Mouse (Mus musculus): Measurements from ENCODE around the gene Smc6. TPM values are rescaled to one million over a fixed set of nuclear protein-coding genes. Genes with fewer than 3 reads are reported as not detected.
A peak's percentile ranks its signal among the peaks of the same experiment; 100 is the strongest.

Gene Smc6
- polyA plus RNA-seq, 1 experiment from 2014 or later: 134 TPM

DNA sequence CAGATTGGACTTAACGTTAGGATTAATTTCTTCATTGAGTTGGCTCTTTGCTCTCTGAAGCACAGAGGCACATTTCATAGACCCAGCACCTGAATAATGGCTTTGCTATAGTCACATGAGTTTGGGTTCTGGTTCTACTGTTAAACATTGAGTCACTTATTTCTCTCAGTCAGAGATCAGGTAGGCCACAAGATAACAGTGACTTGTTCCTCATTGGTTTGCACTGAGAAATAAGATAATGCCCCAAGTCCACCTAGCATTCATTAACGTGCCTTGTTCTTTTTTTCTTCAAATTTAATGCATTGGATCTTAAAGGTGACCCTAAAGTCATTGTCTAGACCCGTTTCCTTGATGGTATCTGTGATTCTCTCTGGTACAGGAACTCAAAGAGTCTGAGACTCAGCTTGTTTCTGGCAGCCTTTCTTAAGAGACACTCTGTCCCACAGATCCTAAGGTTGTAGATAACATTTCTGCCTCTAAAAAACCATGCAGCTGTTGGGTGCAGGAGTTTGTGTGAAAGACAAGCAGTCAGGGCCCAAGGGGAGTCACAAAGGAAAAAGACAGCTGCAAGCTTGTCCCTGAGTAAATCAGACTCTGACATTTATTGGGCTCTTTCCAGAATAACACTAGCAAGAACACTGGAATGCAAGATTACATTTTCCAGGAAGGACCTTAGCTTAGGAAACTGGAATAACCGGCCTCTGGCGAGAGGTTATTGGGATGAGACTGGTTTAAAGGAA is 39.0 kb upstream of the Smc6 start:
- no peaks in the 10 kb centered on the region for H3K9me3 ChIP-seq (ENCODE audit: control insufficient read depth, low read length)
- 88% methylated on average over 5 of the region's 5 CpGs for WGBS
- H3K27ac ChIP-seq (ENCODE audit: low read depth, low read length): no peak overlapping the region
- H3K4me2 ChIP-seq: no peak overlapping the region
- DNase-seq (ENCODE audit: low spot score, missing footprints) (no peak), ATAC-seq (ENCODE audit: low FRiP score) (no peak)
- H3K4me1 ChIP-seq (ENCODE audit: control insufficient read depth, insufficient read depth, low read length): no peaks in the 10 kb centered on the region
- H3K9ac ChIP-seq (ENCODE audit: low read length): no peak overlapping the region
- H3K27me3 ChIP-seq (ENCODE audit: control insufficient read depth, insufficient read depth, low read length): no peaks in the 10 kb centered on the region
- H3K4me3 ChIP-seq (ENCODE audit: low read depth, low read length): no peak overlapping the region
- no peaks in the 10 kb centered on the region for H3K36me3 ChIP-seq (ENCODE audit: control insufficient read depth, insufficient read depth, low read length)

GRCm38 (mm10) chr12:11230267-11230666 is 35.4 kb upstream of the Smc6 start:
- no peak overlapping the region for H3K4me2 ChIP-seq
- no peaks in the 10 kb centered on the region for H3K27me3 ChIP-seq (ENCODE audit: control insufficient read depth, insufficient read depth, low read length)
- no peaks in the 10 kb centered on the region for H3K9me3 ChIP-seq (ENCODE audit: control insufficient read depth, low read length)
- ATAC-seq (ENCODE audit: low FRiP score): no peak
- H3K9ac ChIP-seq (ENCODE audit: low read length): no peak overlapping the region
- H3K36me3 ChIP-seq (ENCODE audit: control insufficient read depth, insufficient read depth, low read length): no peaks in the 10 kb centered on the region
- no peaks in the 10 kb centered on the region for H3K4me1 ChIP-seq (ENCODE audit: control insufficient read depth, insufficient read depth, low read length)
- peak; percentile 37 for DNase-seq (ENCODE audit: low spot score, missing footprints)
- no peak overlapping the region for H3K4me3 ChIP-seq (ENCODE audit: low read depth, low read length)
- 86% methylated on average over 2 of the region's 2 CpGs for WGBS
- no peak overlapping the region for H3K27ac ChIP-seq (ENCODE audit: low read depth, low read length)

DNA sequence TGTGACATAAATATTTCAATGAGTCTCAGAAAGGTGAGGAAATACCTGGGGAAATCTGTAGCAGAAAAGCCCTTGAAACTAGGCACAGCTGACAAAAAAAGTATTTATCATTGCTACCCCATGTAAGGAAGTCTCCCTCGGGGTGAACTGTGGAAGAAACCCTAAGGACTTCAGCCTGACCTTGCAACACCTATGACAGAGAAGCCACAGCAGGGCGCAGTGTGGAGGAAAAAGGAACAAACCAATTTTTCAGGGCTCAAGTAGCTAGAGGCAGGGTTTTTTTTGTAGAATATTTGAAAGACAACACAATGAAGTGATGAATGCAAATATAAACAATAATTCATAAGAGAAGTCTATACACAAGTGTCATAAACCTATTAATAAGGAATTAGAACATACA is 29.7 kb upstream of the Smc6 start:
- Histone ChIP-seq H3K4me3 (ENCODE audit: low read depth, low read length) (no peak overlapping the region), H3K4me2 (no peak overlapping the region), H3K9me3 (ENCODE audit: control insufficient read depth, low read length) (no peaks in the 10 kb centered on the region), H3K4me1 (ENCODE audit: control insufficient read depth, insufficient read depth, low read length) (no peaks in the 10 kb centered on the region), H3K36me3 (ENCODE audit: control insufficient read depth, insufficient read depth, low read length) (no peaks in the 10 kb centered on the region), H3K27me3 (ENCODE audit: control insufficient read depth, insufficient read depth, low read length) (no peaks in the 10 kb centered on the region), H3K27ac (ENCODE audit: low read depth, low read length) (no peak overlapping the region), H3K9ac (ENCODE audit: low read length) (no peak overlapping the region)
- DNase-seq (ENCODE audit: low spot score, missing footprints): no peak
- ATAC-seq (ENCODE audit: low FRiP score): no peak
- 80% methylated on average over 2 of the region's 2 CpGs for WGBS

- no peak overlapping the region for H3K27ac ChIP-seq (ENCODE audit: low read depth, low read length)
- H3K27me3 ChIP-seq (ENCODE audit: control insufficient read depth, insufficient read depth, low read length): no peaks in the 10 kb centered on the region
- ATAC-seq (ENCODE audit: low FRiP score): no peak
- no peaks in the 10 kb centered on the region for H3K36me3 ChIP-seq (ENCODE audit: control insufficient read depth, insufficient read depth, low read length)
- 100% methylated on average over 1 of the region's 1 CpGs for WGBS
- peak; percentile 56 for DNase-seq (ENCODE audit: low spot score, missing footprints)
- H3K4me1 ChIP-seq (ENCODE audit: control insufficient read depth, insufficient read depth, low read length): no peaks in the 10 kb centered on the region
- no peak overlapping the region for H3K9ac ChIP-seq (ENCODE audit: low read length)
- H3K9me3 ChIP-seq (ENCODE audit: control insufficient read depth, low read length): no peaks in the 10 kb centered on the region
- H3K4me2 ChIP-seq: no peak overlapping the region
- H3K4me3 ChIP-seq (ENCODE audit: low read depth, low read length): no peak overlapping the region
These were observed 18.2 kb upstream of the Smc6 start for GRCm38 (mm10) chr12:11247460-11247859.

DNA sequence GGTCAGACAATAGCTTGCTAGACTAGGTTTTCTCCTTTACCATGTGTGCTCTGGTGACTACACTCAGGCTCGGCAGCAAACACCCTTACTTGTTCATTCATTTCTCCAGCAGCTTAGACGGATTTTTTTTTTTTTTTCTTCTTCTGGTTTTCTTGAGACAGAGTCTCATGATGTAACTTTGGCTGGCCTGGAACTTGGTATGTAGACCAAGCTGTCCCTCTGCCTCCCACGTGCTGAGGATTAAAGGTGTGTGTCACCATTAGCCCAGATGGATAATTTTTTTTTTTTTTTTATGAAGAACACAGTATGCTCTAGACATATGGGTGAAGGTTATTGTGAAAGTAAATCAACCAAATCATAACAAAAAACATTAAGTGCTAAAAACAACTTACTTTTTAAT is 15.4 kb upstream of the Smc6 start:
- no peak overlapping the region for H3K9ac ChIP-seq (ENCODE audit: low read length)
- H3K4me3 ChIP-seq (ENCODE audit: low read depth, low read length): no peak overlapping the region
- no peaks in the 10 kb centered on the region for H3K36me3 ChIP-seq (ENCODE audit: control insufficient read depth, insufficient read depth, low read length)
- DNase-seq (ENCODE audit: low spot score, missing footprints): peak; percentile 33
- H3K9me3 ChIP-seq (ENCODE audit: control insufficient read depth, low read length): no peaks in the 10 kb centered on the region
- WGBS: 83% methylated on average over 3 of the region's 3 CpGs
- no peaks in the 10 kb centered on the region for H3K4me1 ChIP-seq (ENCODE audit: control insufficient read depth, insufficient read depth, low read length)
- H3K27me3 ChIP-seq (ENCODE audit: control insufficient read depth, insufficient read depth, low read length): no peaks in the 10 kb centered on the region
- H3K27ac ChIP-seq (ENCODE audit: low read depth, low read length): no peak overlapping the region
- ATAC-seq (ENCODE audit: low FRiP score): no peak
- H3K4me2 ChIP-seq: no peak overlapping the region

GRCm38 (mm10) chr12:11264895-11265294 is 791 bp upstream of the Smc6 start:
- 7% methylated on average over 13 of the region's 13 CpGs for WGBS
- no peak for ATAC-seq (ENCODE audit: low FRiP score)
- Histone ChIP-seq H3K4me1 (ENCODE audit: control insufficient read depth, insufficient read depth, low read length) (peaks cover 9% of the 10 kb centered on the region), H3K4me2 (peak overlapping the region; percentile 76), H3K27ac (ENCODE audit: low read depth, low read length) (no peak overlapping the region), H3K36me3 (ENCODE audit: control insufficient read depth, insufficient read depth, low read length) (no peaks in the 10 kb centered on the region), H3K27me3 (ENCODE audit: control insufficient read depth, insufficient read depth, low read length) (no peaks in the 10 kb centered on the region), H3K4me3 (ENCODE audit: low read depth, low read length) (peak overlapping the region; percentile 77), H3K9ac (ENCODE audit: low read length) (peak overlapping the region; percentile 94), H3K9me3 (ENCODE audit: control insufficient read depth, low read length) (no peaks in the 10 kb centered on the region)
- DNase-seq (ENCODE audit: low spot score, missing footprints): peak; percentile 87

DNA sequence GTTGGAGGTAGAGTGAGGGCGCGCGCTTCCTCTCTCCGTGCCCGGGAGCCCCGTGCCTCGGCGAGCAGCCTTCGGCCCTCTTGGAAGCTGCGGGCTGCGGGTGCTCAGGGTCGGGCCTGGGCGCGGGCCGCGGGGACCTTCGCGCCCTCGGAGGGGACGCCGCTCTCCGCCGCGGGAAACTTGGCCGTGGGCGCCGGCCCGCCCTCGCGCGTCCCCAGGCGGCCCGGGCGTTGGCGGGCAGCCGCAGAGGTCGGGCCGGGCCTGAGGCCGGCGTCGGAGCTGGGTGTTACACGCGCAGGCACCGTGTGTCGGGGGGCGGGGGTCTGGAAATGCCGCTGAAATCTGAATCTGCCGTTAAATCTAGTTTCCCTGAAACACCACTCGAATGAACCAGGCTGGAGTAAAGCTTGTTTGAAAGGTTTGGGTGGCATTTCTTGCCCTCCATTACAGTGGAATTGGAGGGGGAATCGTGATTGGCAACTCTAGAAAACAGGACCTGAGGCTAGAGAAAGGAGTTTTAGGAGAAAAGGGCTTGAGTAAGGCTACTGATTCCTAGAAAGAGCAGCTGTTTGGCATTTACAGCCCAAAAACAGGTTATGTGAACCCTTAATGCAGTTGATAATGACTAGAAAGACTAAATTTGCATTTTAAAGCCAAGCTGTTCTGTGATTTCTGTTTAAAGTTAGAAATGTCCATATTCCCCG is 748 bp downstream of the Smc6 start:
- Histone ChIP-seq H3K4me1 (ENCODE audit: control insufficient read depth, insufficient read depth, low read length) (peaks cover 9% of the 10 kb centered on the region), H3K4me3 (ENCODE audit: low read depth, low read length) (peak overlapping the region; percentile 77), H3K4me2 (peak overlapping the region; percentile 65), H3K36me3 (ENCODE audit: control insufficient read depth, insufficient read depth, low read length) (no peaks in the 10 kb centered on the region), H3K27me3 (ENCODE audit: control insufficient read depth, insufficient read depth, low read length) (no peaks in the 10 kb centered on the region), H3K9ac (ENCODE audit: low read length) (peak overlapping the region; percentile 94), H3K9me3 (ENCODE audit: control insufficient read depth, low read length) (no peaks in the 10 kb centered on the region), H3K27ac (ENCODE audit: low read depth, low read length) (peak overlapping the region; percentile 87)
- WGBS: under 1% methylated on average over 39 of the region's 51 CpGs
- DNase-seq (ENCODE audit: low spot score, missing footprints) (peak; percentile 95), ATAC-seq (ENCODE audit: low FRiP score) (peak; percentile 73; the same call in 1 of the 2 replicates)

GRCm38 (mm10) chr12:11267030-11267429 is 1.3 kb downstream of the Smc6 start:
- H3K4me2 ChIP-seq: peak overlapping the region; percentile 65
- H3K36me3 ChIP-seq (ENCODE audit: control insufficient read depth, insufficient read depth, low read length): no peaks in the 10 kb centered on the region
- H3K9ac ChIP-seq (ENCODE audit: low read length): peak overlapping the region; percentile 94
- H3K27ac ChIP-seq (ENCODE audit: low read depth, low read length): no peak overlapping the region
- no peaks in the 10 kb centered on the region for H3K27me3 ChIP-seq (ENCODE audit: control insufficient read depth, insufficient read depth, low read length)
- H3K4me3 ChIP-seq (ENCODE audit: low read depth, low read length): peak overlapping the region; percentile 77
- H3K9me3 ChIP-seq (ENCODE audit: control insufficient read depth, low read length): no peaks in the 10 kb centered on the region
- 7% methylated on average over 4 of the region's 4 CpGs for WGBS
- peaks cover 9% of the 10 kb centered on the region for H3K4me1 ChIP-seq (ENCODE audit: control insufficient read depth, insufficient read depth, low read length)
- DNase-seq (ENCODE audit: low spot score, missing footprints) (peak; percentile 90), ATAC-seq (ENCODE audit: low FRiP score) (no peak)

DNA sequence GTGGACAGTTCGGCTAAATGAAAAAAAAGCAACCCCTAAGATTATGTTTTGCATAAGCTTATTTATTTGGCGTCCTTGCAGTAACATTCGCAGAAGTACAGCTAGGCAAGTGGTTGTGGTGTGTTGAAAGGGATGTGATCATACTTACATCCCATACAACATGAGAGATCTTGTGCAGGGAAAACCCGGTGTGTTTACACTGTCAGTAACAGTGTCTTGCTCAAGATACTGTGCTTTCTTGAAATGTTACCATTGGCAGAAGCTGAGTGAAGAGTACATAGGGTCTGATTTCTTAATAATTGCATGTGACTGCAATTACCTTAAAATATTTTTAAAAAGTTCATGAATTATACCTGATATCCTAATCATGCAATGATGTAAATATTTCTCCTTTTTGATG is 6.9 kb downstream of the Smc6 start:
- Histone ChIP-seq H3K36me3 (ENCODE audit: control insufficient read depth, insufficient read depth, low read length) (no peaks in the 10 kb centered on the region), H3K27me3 (ENCODE audit: control insufficient read depth, insufficient read depth, low read length) (no peaks in the 10 kb centered on the region), H3K4me2 (no peak overlapping the region), H3K4me1 (ENCODE audit: control insufficient read depth, insufficient read depth, low read length) (0 out of 2 replicates have a peak, but pooled peaks cover 3% of the 10 kb centered on the region), H3K4me3 (ENCODE audit: low read depth, low read length) (no peak overlapping the region), H3K27ac (ENCODE audit: low read depth, low read length) (no peak overlapping the region), H3K9me3 (ENCODE audit: control insufficient read depth, low read length) (no peaks in the 10 kb centered on the region), H3K9ac (ENCODE audit: low read length) (no peak overlapping the region)
- ATAC-seq (ENCODE audit: low FRiP score) (no peak), DNase-seq (ENCODE audit: low spot score, missing footprints) (no peak)
- 94% methylated on average over 4 of the region's 4 CpGs for WGBS
